In the genomic region with DNA sequence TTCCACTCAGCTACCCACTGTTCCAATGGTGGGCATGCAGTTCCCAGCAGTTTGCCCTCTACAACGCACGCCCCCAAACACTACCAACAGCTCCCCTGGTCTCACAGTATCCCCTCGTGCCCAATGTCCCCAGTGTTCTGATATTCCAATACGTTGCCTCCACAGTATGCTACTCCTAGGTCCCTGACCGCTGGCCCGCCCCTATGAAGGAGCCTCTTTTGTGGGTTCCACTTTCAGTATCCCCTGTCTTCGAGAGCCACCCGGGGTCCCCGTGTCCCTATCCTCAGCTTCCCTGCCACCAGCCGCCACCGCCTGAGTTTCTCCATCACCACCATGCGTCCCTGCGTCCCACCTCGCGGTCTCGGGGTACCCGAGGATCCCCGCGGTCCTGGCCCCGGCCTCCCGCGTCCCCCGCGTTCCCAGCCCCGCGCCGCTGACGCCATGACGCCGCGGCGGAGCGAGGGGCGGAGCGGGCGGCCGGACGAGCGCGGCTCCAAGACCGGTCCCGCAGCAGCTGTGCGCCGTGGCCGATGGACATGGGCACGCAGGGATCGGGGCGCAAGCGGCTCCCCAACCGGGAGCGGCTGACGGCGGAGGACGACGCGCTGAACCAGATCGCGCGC, we compare ENCODE assay signal across 8 mouse cellular contexts. TPM values are rescaled to one million over a fixed set of nuclear protein-coding genes. Genes with fewer than 3 reads are reported as not detected.
DNase-seq lines count a peak whose midpoint lies in the region; ATAC-seq and TF ChIP-seq lines count a peak whose summit lies in the region.

A gene (plus strand): TSS at position 470 of the 623 bp plus-strand sequence.

- DNase-seq in kidney, adult 18-20 months, result peak; percentile 66
- DNase-seq in kidney, adult 8-10 months, result no peak
- DNase-seq in brain, embryonic 14.5 days (ENCODE audit: low read depth), result peak; percentile 66
- peak in 1 of 2 experiments; percentile 53 for DNase-seq in layer of hippocampus, adult 8-10 months (ENCODE audit: low spot score in 2 of 2)
- DNase-seq in lung, postnatal 0 days (ENCODE audit: low spot score), result peak; percentile 57
- DNase-seq in retina, embryonic 14.5 days (ENCODE audit: low spot score), result peak; percentile 68

- H3K4me2 ChIP-seq in forebrain, embryonic 12.5 days, result peak within 1 kb of the TSS; percentile 97
- H3K4me2 ChIP-seq in heart, embryonic 15.5 days, result peak within 1 kb of the TSS; percentile 76
- H3K4me2 ChIP-seq in lung, postnatal 0 days (replicated peaks; ENCODE audit: low read depth, low read length), result peak within 1 kb of the TSS; percentile 89

- 3% methylated on average over 55 of the region's 59 CpGs for WGBS in forebrain, embryonic 12.5 days
- WGBS in heart, embryonic 15.5 days, result 2% methylated on average over 59 of the region's 59 CpGs
- WGBS in lung, postnatal 0 days, result under 1% methylated on average over 42 of the region's 59 CpGs

- H3K9me3 ChIP-seq in forebrain, embryonic 12.5 days, result no peaks in the 10 kb centered on the region
- H3K9me3 ChIP-seq in heart, embryonic 15.5 days (replicated peaks), result no peaks in the 10 kb centered on the region; the same call in 1 of the 2 replicates
- H3K9me3 ChIP-seq in lung, postnatal 0 days (ENCODE audit: low read length), result no peaks in the 10 kb centered on the region

- no peak within 1 kb of the TSS for H3K27ac ChIP-seq in forebrain, embryonic 12.5 days
- peak within 1 kb of the TSS; percentile 92 for H3K27ac ChIP-seq in heart, embryonic 15.5 days
- H3K27ac ChIP-seq in lung, postnatal 0 days (ENCODE audit: low read length), result 0 out of 2 replicates have a peak within 1 kb of the TSS, but pooled peaks have one; percentile 8

- no peak for TF ChIP-seq EP300 in lung, postnatal 0 days (IDR thresholded peaks at IDR 0.05)

- peak within 1 kb of the TSS; percentile 70 for H3K4me3 ChIP-seq in forebrain, embryonic 12.5 days (replicated peaks)
- H3K4me3 ChIP-seq in heart, embryonic 15.5 days, result peak within 1 kb of the TSS; percentile 90
- peak within 1 kb of the TSS; percentile 60 for H3K4me3 ChIP-seq in lung, postnatal 0 days (ENCODE audit: low read depth, low read length)

- H3K9ac ChIP-seq in forebrain, embryonic 12.5 days, result peak within 1 kb of the TSS; percentile 77
- peak within 1 kb of the TSS; percentile 97 for H3K9ac ChIP-seq in heart, embryonic 15.5 days
- H3K9ac ChIP-seq in lung, postnatal 0 days (replicated peaks; ENCODE audit: low read depth), result peak within 1 kb of the TSS; percentile 53

- H3K4me1 ChIP-seq in forebrain, embryonic 12.5 days, result peaks cover 22% of the 10 kb centered on the region
- H3K4me1 ChIP-seq in heart, embryonic 15.5 days (replicated peaks), result peaks cover 46% of the 10 kb centered on the region
- H3K4me1 ChIP-seq in lung, postnatal 0 days (ENCODE audit: insufficient read depth, low read depth, low read length), result peaks cover 13% of the 10 kb centered on the region

- H3K27me3 ChIP-seq in forebrain, embryonic 12.5 days, result peaks cover 15% of the 10 kb centered on the region
- no peaks in the 10 kb centered on the region for H3K27me3 ChIP-seq in heart, embryonic 15.5 days
- H3K27me3 ChIP-seq in lung, postnatal 0 days (replicated peaks; ENCODE audit: insufficient read depth, low read length), result no peaks in the 10 kb centered on the region

- ATAC-seq in forebrain, embryonic 12.5 days (ENCODE audit: low FRiP score), result peak; percentile 90
- peak; percentile 62 for ATAC-seq in heart, embryonic 15.5 days (replicated peaks; ENCODE audit: insufficient number of reproducible peaks, insufficient read depth, low FRiP score, low read depth)
- peak; percentile 90 for ATAC-seq in lung, postnatal 0 days

- TF ChIP-seq CTCF in brain, embryonic 14.5 days (IDR thresholded peaks at IDR 0.05; ENCODE audit: borderline replicate concordance, extremely low read depth, insufficient read depth, insufficient read length), result no peak
- TF ChIP-seq CTCF in lung, postnatal 0 days (IDR thresholded peaks at IDR 0.05), result no peak

- no peaks in the 10 kb centered on the region for H3K36me3 ChIP-seq in forebrain, embryonic 12.5 days (replicated peaks)
- no peaks in the 10 kb centered on the region for H3K36me3 ChIP-seq in heart, embryonic 15.5 days
- H3K36me3 ChIP-seq in lung, postnatal 0 days (ENCODE audit: insufficient read depth, low read length), result no peaks in the 10 kb centered on the region

- TF ChIP-seq POLR2A in brain, embryonic 14.5 days (IDR thresholded peaks at IDR 0.05; ENCODE audit: borderline replicate concordance, extremely low read depth, insufficient read depth, insufficient read length, poor library complexity, severe bottlenecking), result peak; percentile 53

RNA-seq across cellular contexts. Expression of the gene that starts here (rescaled TPM):
- polyA plus RNA-seq in brain, embryonic 14.5 days (2012; rRNA removed), result 26.0 and 31.7 TPM in 2 replicates
- 19.6 and 19.9 TPM in 2 replicates for polyA plus RNA-seq in forebrain, embryonic 12.5 days (2016; fragmentation: Nextera tagmentation; extraction: Ambion mirVana)
- polyA plus RNA-seq in heart, embryonic 15.5 days (2015; fragmentation: Nextera tagmentation; extraction: Ambion mirVana), result 136 and 149 TPM in 2 replicates
- 10 to 100 TPM; 66.2 to 83.0 (median 73.9) TPM for total RNA-seq in layer of hippocampus, adult 8-10 months (2022)
- polyA plus RNA-seq in lung, postnatal 0 days (2015; fragmentation: Nextera tagmentation; extraction: Ambion mirVana), result 83.1 and 101 TPM in 2 replicates

Comparison
In these comparisons a context has a peak if more than half of its experiments do, and no peak if none do; other contexts are left out.
1. DNase-seq: peak in kidney, adult 18-20 months (single experiment), brain, embryonic 14.5 days (single experiment), lung, postnatal 0 days (single experiment) and retina, embryonic 14.5 days (single experiment); none in kidney, adult 8-10 months (0 of 2).
2. Peak in every context shown above with its lines, with median percentiles within 50 percentile points of each other: ATAC-seq, H3K4me2 ChIP-seq, H3K4me3 ChIP-seq and H3K9ac ChIP-seq.